ENCODE assay signal across 8 mouse cellular contexts in genomic region chr2:9888913-9889650, GRCm38 (mm10). TPM values are rescaled to one million over a fixed set of nuclear protein-coding genes. Genes with fewer than 3 reads are reported as not detected.
DNase-seq lines count a peak whose midpoint lies in the region; ATAC-seq lines count a peak whose summit lies in the region.

Gene 9230102O04Rik, minus strand, starts transcription at chr2:9889540.

- peak within 1 kb of the TSS; percentile 45 for H3K4me2 ChIP-seq in heart, embryonic 16.5 days (ENCODE audit: low read depth, low read length)
- peak within 1 kb of the TSS; percentile 46 for H3K4me2 ChIP-seq in midbrain, embryonic 16.5 days (ENCODE audit: low read length)

- no peaks in the 10 kb centered on the region for H3K36me3 ChIP-seq in heart, embryonic 16.5 days (ENCODE audit: control insufficient read depth, insufficient read depth)
- no peaks in the 10 kb centered on the region for H3K36me3 ChIP-seq in midbrain, embryonic 16.5 days (ENCODE audit: control insufficient read depth, insufficient read depth, low read length)

- H3K27me3 ChIP-seq in heart, embryonic 16.5 days (ENCODE audit: control insufficient read depth, insufficient read depth, low read length) = peaks cover 86% of the 10 kb centered on the region
- peaks cover 41% of the 10 kb centered on the region for H3K27me3 ChIP-seq in midbrain, embryonic 16.5 days (ENCODE audit: control insufficient read depth, insufficient read depth, low read depth, low read length)

- peak; percentile 38 for DNase-seq in adrenal gland, adult 2 months
- no peak for DNase-seq in adrenal gland, postnatal 36 days
- DNase-seq in R1 (ENCODE audit: low read depth, low spot score) = peak; percentile 79
- DNase-seq in kidney, postnatal 36 days = peak; percentile 38 to 43
- DNase-seq in gastrocnemius, postnatal 36 days = no peak
- no peak for DNase-seq in spleen, postnatal 10 days (ENCODE audit: low spot score in 2 of 2)

- intact Hi-C loops in gastrocnemius, postnatal 36 days (cut with DNase I) = loop anchor here (5.0 to 10.0 kb wide), 3 partner anchors 126 to 1898 kb away; no protein-coding TSS in a partner anchor

- 2% methylated on average over 30 of the region's 30 CpGs for whole genome bisulfite sequencing in heart, embryonic 16.5 days
- under 1% methylated on average over 30 of the region's 30 CpGs for WGBS in midbrain, embryonic 16.5 days

- ATAC-seq in heart, embryonic 16.5 days (replicated peaks; ENCODE audit: extremely low read depth, insufficient read depth, low FRiP score) = peak; percentile 90
- peak; percentile 70 for ATAC-seq in midbrain, embryonic 16.5 days

- no peak within 1 kb of the TSS for H3K27ac ChIP-seq in heart, embryonic 16.5 days (ENCODE audit: low read length)
- H3K27ac ChIP-seq in midbrain, embryonic 16.5 days (ENCODE audit: low read length) = peak within 1 kb of the TSS; percentile 54

- H3K9ac ChIP-seq in heart, embryonic 16.5 days (ENCODE audit: low read length) = no peak within 1 kb of the TSS
- H3K9ac ChIP-seq in midbrain, embryonic 16.5 days (ENCODE audit: low read depth, low read length) = peak within 1 kb of the TSS; percentile 22; the same call in 1 of the 2 replicates

- peak within 1 kb of the TSS; percentile 34 for H3K4me3 ChIP-seq in heart, embryonic 16.5 days (ENCODE audit: low read length)
- H3K4me3 ChIP-seq in midbrain, embryonic 16.5 days (ENCODE audit: low read depth, low read length) = peak within 1 kb of the TSS; percentile 31

- H3K9me3 ChIP-seq in heart, embryonic 16.5 days (replicated peaks; ENCODE audit: control insufficient read depth, low read length) = no peaks in the 10 kb centered on the region
- no peaks in the 10 kb centered on the region for H3K9me3 ChIP-seq in midbrain, embryonic 16.5 days (replicated peaks; ENCODE audit: control insufficient read depth, low read length, poor library complexity, severe bottlenecking)

- 0 out of 2 replicates have a peak, but pooled peaks cover 5% of the 10 kb centered on the region for H3K4me1 ChIP-seq in heart, embryonic 16.5 days (ENCODE audit: control insufficient read depth, insufficient read depth, low read length)
- H3K4me1 ChIP-seq in midbrain, embryonic 16.5 days (ENCODE audit: control insufficient read depth, insufficient read depth, low read length) = peaks cover 5% of the 10 kb centered on the region

RNA-seq across cellular contexts. Expression of gene 9230102O04Rik, which starts in this region (rescaled TPM):
- not detected for total RNA-seq in adrenal gland, adult 2 months (2021)
- polyA plus RNA-seq in adrenal gland, adult 2 months (2012; rRNA removed) = not detected in 2 replicates
- not detected for total RNA-seq in adrenal gland, postnatal 36 days (2021)
- not detected in 2 replicates for polyA plus RNA-seq in heart, embryonic 16.5 days (2015; fragmentation: Nextera tagmentation; extraction: Ambion mirVana)
- 2.3 and 4.0 TPM in 2 replicates for polyA plus RNA-seq in midbrain, embryonic 16.5 days (2015; fragmentation: Nextera tagmentation; extraction: Ambion mirVana)
- not detected for total RNA-seq in gastrocnemius, postnatal 36 days (2021)

Comparison
In these comparisons a context has a peak if more than half of its experiments do, and no peak if none do; other contexts are left out.
1. Peak in DNase-seq in adrenal gland, adult 2 months; RNA of the gene not detected or under 1 TPM.
2. Peak in ATAC-seq, H3K4me3 ChIP-seq and H3K4me2 ChIP-seq in heart, embryonic 16.5 days; RNA of the gene not detected or under 1 TPM.
3. DNase-seq: peak in R1 (single experiment) and kidney, postnatal 36 days (2 of 2); none in adrenal gland, postnatal 36 days (0 of 2), gastrocnemius, postnatal 36 days (0 of 2) and spleen, postnatal 10 days (0 of 2).